Mouse (Mus musculus) yolk sac, embryonic 10.5 days (tissue): ENCODE results near the gene Cdk19.

Source experiments
- DNase-seq: peaks from one replicate; pipeline ENCODE4 v3.0.0-alpha.2; 2017; ENCODE audit warnings: low spot score

Gene Cdk19

DNA sequence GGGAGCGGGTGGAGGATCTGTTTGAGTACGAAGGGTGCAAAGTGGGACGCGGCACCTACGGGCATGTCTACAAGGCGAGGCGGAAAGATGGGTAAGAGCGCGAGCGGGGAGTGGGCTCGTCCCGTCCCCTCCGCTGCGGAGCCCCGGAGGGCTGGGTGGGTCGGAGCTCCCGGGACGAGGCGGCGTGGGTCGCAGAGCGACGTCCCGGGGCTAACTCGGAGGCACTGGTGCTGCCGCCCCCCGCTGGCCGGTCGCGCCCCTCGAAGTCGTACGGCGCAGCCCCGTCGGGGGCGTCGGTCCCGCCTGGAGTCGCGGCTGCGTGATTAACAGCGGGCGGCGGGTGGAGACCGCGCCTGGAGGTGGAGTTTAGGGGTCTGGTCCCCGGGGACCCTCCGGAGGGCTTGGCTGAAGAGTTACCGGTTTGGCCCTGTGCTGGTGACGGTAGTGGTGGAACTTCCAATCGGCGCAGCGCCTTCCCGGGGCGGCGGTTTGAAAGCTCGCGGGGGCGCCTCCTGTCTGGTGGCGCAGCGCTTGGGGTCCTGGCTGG lies 10.3 kb downstream of the Cdk19 start:
- DNase-seq: no peak

- DNase-seq: no peak
Measured at GRCm38 (mm10) chr10:40350245-40350932, 11.0 kb downstream of the Cdk19 start.

GRCm38 (mm10) chr10:40351156-40351555 lies 11.8 kb downstream of the Cdk19 start:
- DNase-seq: no peak

DNA sequence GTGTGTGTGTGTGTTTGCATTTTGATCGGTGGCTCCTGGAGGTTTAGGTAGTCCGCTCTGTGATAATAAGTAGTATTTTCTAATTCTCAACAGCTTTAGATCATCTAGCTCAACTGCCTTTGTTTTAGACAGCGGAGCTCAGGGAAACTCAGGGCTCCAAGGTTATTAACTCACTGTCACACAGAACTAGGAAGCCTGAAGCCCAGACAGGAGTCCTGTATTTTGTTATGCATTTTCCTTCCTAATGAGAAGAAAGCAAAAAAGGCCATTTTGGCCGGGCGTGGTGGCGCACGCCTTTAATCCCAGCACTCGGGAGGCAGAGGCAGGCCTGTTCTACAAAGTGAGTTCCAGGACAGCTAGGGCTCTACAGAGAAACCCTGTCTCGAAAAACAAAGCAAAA lies 14.7 kb downstream of the Cdk19 start:
- no peak for DNase-seq

DNA sequence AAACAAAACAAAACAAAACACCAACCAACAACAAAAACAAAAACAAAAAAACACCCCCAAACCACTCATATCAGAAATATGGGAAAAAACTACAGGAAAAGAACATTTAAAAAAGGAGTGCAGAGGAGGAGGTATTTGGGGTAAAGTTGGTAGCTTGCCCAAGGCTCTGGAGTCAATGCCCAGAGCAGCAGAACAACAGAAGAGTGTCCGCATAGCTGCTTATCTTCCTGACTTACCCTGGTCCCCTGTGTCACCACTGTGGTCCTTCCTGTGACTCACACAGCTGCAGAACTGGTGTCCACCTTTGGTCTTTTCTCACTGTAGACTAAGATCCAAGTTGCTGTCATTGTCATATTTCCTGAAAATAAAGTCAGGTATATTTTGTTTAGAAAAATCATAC lies 15.2 kb downstream of the Cdk19 start:
- no peak for DNase-seq

DNA sequence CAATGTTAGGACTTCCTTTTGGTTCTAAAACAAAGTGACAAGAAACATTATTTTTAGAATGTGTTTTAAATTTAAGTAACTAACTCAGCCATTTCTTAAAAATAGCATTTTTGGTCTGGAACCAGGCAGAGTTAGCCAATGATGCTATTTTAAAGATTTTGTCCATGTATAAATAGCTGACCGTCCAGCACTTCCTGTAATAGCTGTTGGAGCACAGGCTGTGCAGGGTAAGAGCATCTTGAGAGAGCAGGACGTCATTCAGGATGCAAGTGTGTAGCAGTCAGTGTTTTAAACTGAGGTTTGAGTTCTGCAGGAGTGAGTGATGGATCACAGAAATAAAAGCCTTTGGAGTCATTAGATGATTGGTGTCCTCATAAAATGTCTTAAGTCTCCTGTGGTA lies 18.8 kb downstream of the Cdk19 start:
- no peak for DNase-seq

GRCm38 (mm10) chr10:40359131-40359530 lies 19.8 kb downstream of the Cdk19 start:
- DNase-seq: no peak

- no peak for DNase-seq
Measured at GRCm38 (mm10) chr10:40363004-40363403, 23.6 kb downstream of the Cdk19 start.

- no peak for DNase-seq
Measured at GRCm38 (mm10) chr10:40364642-40365361, 25.4 kb downstream of the Cdk19 start.

GRCm38 (mm10) chr10:40365991-40366390 lies 26.6 kb downstream of the Cdk19 start:
- no peak for DNase-seq

GRCm38 (mm10) chr10:40368516-40368915 lies 29.2 kb downstream of the Cdk19 start:
- no peak for DNase-seq

DNA sequence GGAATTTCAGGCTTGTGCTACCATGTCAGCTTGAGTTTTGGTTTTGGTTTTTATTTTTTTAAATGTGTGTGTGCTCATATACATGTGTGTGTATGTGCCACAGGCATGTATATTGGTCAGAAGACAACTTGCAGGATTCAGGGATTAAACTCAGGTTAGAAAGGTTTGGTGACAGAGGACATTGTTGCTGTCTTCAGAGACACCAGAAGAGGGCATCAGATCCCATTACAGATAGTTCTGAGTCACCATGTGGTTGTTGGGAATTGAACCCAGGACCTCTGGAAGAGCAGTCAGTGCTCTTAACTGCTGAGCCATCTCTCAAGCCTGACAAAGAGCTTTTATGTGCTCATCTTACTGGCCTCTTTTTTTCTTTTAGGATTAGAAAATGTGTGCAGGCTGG lies 30.8 kb downstream of the Cdk19 start:
- DNase-seq: no peak

- no peak for DNase-seq
Measured at GRCm38 (mm10) chr10:40371184-40371913, 32.0 kb downstream of the Cdk19 start.

- DNase-seq: no peak
Measured at GRCm38 (mm10) chr10:40371914-40372675, 32.7 kb downstream of the Cdk19 start.

DNA sequence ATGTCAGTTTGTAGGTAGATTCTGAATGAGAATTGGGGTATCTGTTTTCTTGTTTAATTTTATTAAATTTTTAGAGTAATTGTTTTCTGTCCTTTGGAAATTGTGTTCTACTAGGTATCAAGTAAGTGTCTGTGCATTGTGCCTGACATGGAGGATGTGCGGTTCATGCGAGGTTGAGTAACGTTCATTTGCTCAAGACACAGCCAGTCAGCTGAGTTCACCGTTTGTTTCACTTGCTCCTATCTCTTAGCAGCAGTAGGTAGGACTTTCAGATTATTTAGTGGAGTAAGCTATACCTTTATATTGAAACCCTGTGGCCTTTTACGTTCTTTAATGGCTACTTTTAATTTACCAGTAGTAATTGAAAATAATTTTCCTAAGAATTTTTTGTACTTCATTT lies 34.4 kb downstream of the Cdk19 start:
- no peak for DNase-seq

DNA sequence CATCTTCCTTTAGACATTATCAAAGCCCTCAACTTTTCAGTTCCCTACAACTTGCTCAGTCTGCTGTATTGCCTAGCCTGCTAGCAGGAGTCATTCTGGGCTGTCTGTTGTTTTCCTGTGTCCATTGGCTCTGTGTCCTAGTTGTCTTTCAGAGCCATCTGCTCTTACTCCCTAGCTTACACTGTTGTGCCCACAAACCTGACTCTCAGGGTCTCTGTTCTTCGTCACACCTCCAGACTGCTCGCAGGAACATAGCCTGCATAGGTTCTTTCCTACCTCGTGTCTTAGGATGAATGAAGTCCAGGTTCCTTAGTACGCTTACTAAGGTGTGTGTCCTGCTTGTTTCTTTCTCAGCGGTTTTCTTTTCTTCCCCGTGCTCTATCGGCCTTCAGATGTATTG lies 35.5 kb downstream of the Cdk19 start:
- DNase-seq: no peak

DNA sequence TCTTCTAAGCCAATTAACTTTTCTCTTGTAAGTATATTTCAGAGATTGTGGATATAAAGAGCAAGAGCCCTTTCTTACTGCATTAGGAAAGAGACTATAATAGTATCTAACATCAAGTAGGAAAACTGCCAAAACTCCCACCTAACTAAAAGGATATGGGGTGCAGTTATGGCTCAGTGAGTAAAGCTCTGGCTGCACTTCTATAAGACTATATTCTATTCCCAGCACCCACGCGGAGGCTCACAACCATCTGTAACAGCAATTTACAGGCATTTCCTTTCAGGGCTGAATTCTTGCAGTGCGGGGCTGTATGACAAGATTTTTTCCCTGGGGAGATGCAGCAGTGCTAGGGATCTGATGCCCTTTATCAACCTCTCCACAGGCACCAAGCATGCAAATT lies 36.9 kb downstream of the Cdk19 start:
- no peak for DNase-seq

GRCm38 (mm10) chr10:40378284-40378683 lies 38.9 kb downstream of the Cdk19 start:
- no peak for DNase-seq

GRCm38 (mm10) chr10:40379682-40380081 lies 40.3 kb downstream of the Cdk19 start:
- no peak for DNase-seq

DNA sequence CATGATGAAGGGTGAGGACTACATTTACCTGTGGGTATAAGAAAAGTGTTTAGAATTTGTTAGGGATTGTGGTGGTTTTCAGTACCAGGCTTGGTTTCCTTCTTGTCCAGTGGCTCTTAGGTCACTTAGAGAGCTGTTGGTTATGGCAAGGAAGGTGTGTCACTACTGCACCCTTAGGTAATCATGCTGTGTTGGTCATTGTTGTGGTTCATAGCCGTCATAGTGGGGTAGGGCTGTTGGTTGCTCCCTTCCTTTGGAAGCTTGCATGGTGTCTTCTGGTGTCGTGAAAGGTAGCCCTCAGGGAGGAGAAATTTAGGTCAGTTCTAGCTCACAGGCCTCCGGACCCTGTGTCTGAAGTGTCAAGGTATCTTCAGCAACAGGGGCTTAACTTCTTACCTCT lies 46.0 kb downstream of the Cdk19 start:
- DNase-seq: no peak

GRCm38 (mm10) chr10:40386126-40386525 lies 46.8 kb downstream of the Cdk19 start:
- DNase-seq: no peak
